Mouse (Mus musculus) kidney, adult 2 months (tissue): ENCODE data around the gene Znrf2. TPM values are rescaled to one million over a fixed set of nuclear protein-coding genes. Genes with fewer than 3 reads are reported as not detected.
"Not testable (repeated sequence)": the region's sequence is repeated elsewhere in the genome, so short reads cannot be mapped to it uniquely, and the experiment has no call there.

Experiments
- DNase-seq: peaks from one replicate; pipeline ENCODE4 v3.0.0; 2021
- H3K27ac ChIP-seq: fragments of 200-500 bp; 2 replicates; pipeline ENCODE4 v1.5.1; 2012; ENCODE audit warnings: low read depth, low read length, control low read depth, inconsistent platforms; ENCODE audit not compliant: insufficient read depth
- H3K27me3 ChIP-seq: fragments of 200-500 bp; replicated peaks from 2 replicates; pipeline ENCODE4 v1.6.1; 2012; ENCODE audit warnings: mild to moderate bottlenecking, moderate library complexity, low read length, inconsistent platforms; ENCODE audit not compliant: control insufficient read depth, insufficient read depth
- H3K36me3 ChIP-seq: fragments of 200-500 bp; 2 replicates; pipeline ENCODE4 v1.6.1; 2012; ENCODE audit warnings: mild to moderate bottlenecking, moderate library complexity, low read length, inconsistent platforms; ENCODE audit not compliant: control insufficient read depth, insufficient read depth
- H3K4me1 ChIP-seq: fragments of 200-500 bp; 2 replicates; pipeline ENCODE4 v1.6.1; 2011; ENCODE audit warnings: low read length; ENCODE audit not compliant: control insufficient read depth, insufficient read depth
- H3K4me3 ChIP-seq: fragments of 200-500 bp; 2 replicates; pipeline ENCODE4 v1.5.1; 2011; ENCODE audit warnings: mild to moderate bottlenecking, low read depth, low read length, control low read depth; ENCODE audit not compliant: insufficient read depth
- CTCF ChIP-seq: fragments of 200-500 bp; conservative IDR thresholded peaks from 2 replicates; pipeline ENCODE4 v1.5.1; 2011; ENCODE audit warnings: low read depth, mild to moderate bottlenecking, control low read depth, low read length, moderate library complexity, mixed read lengths; ENCODE audit not compliant: insufficient read depth, insufficient read length
- POLR2A ChIP-seq: fragments of 200-500 bp; IDR thresholded peaks from one replicate; pipeline ENCODE4 v1.6.1; 2011; ENCODE audit warnings: low read depth, low read length, control low read depth
- WGBS: fragments of 180-500 bp; shearing (Covaris S2); methylation state at CpG from one replicate; pipeline ENCODE4 v1.1.7; 2018; 5-methylcytosine and 5-hydroxymethylcytosine counted together
- polyA plus RNA-seq: library from polyadenylated mRNA; depleted of rRNA; stranded (reverse); fragments of >200 nt; gene quantifications from 2 replicates; pipeline ENCODE4 v1.2.3, GENCODE M21; 2012

Znrf2 gene
- polyA plus RNA-seq, 1 experiment = 18.1 TPM

DNA sequence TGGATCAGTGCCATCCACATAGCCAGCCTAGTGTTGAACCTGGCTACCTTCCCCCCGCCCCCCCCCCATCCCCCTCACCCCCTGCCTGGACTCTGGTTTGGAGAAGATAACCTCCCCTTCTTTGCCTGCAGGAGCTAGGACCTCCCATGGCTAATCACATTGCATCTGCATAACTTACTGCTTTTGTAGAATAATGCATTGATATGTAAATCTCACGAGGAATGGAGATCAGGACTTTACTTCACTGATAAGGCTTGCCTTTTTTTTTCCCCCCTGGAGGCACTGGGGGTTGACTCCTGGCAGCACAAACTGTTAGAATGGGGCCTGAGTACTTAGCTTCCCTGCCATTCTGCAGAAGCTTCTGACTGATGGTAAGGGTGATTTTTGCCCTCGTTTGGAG is 36.0 kb downstream of the Znrf2 start:
- 41% methylated on average over 3 of the region's 3 CpGs for WGBS
- peaks cover 31% of the 10 kb centered on the region for H3K4me1 ChIP-seq
- no peak overlapping the region for H3K4me3 ChIP-seq
- H3K36me3 ChIP-seq = no peaks in the 10 kb centered on the region
- no peak for DNase-seq
- no peak overlapping the region for H3K27ac ChIP-seq
- TF ChIP-seq POLR2A (no peak), CTCF (no peak)
- no peaks in the 10 kb centered on the region for H3K27me3 ChIP-seq

DNA sequence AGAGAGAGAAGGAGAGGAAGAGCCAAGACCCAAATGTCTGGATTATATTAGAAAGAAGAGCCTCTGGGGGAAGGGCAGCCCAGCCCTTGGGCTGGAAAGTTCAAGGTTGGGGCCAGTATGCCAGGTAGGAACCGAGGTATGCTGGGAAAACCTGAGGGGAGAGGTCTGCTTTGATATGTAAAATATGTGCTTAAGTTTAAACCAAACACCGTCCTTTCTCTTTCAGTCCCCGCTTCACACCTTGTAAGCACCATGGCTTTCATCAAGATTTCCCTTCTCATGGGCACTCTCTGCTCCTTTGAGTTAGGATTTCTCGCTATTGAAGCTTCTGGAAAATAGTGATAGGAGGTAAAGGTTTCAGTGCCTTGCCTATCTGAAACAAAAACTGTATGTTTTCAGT is 38.1 kb downstream of the Znrf2 start:
- DNase-seq = no peak
- Histone ChIP-seq H3K36me3 (no peaks in the 10 kb centered on the region), H3K27me3 (no peaks in the 10 kb centered on the region), H3K27ac (0 out of 2 replicates have a peak overlapping the region, but pooled peaks have one; percentile 8), H3K4me3 (no peak overlapping the region), H3K4me1 (peaks cover 24% of the 10 kb centered on the region)
- 58% methylated on average over 4 of the region's 4 CpGs for WGBS
- no peak for TF ChIP-seq CTCF

DNA sequence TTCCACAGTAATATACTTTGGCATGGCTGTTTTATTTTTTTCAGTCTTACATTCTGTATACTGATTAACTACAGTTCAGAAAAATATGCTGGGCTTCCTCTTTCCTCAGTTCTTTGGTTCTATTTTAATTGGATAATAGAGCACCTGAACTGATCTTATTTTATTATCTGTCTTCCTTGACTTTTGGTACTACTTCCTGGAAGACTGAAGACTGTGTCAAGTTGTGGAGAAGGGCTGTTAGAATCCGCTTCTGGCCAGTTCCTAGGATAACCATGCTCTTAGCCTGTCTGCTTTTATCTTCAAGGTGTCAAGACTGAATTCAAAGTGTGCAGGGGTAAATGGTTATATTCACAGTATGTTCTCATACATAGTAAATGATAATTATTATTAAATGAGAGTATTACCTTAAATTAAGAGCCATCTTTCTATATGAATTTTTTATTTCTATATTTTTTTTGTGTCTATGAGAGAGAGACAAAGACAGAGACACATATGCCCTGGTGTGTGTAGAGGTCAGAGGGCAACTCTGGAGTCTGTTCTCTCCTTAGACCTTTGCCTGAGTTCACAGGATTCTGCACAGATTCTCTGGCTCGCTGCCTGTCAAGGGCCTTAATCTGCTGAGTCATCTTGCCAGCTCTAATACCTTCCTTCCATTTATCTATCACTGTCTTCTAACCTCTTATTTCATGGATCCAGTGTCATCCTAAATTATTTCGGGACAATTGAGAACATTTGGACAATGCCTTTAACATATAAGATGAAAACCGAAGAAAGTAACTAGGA is 39.3 kb downstream of the Znrf2 start:
- no peaks in the 10 kb centered on the region for H3K36me3 ChIP-seq
- 45% methylated on average over 4 of the region's 4 CpGs for WGBS
- peaks cover 29% of the 10 kb centered on the region for H3K4me1 ChIP-seq
- H3K4me3 ChIP-seq = no peak overlapping the region
- TF ChIP-seq CTCF = no peak
- peak overlapping the region; percentile 73 for H3K27ac ChIP-seq
- peak; percentile 91 for DNase-seq
- no peaks in the 10 kb centered on the region for H3K27me3 ChIP-seq

DNA sequence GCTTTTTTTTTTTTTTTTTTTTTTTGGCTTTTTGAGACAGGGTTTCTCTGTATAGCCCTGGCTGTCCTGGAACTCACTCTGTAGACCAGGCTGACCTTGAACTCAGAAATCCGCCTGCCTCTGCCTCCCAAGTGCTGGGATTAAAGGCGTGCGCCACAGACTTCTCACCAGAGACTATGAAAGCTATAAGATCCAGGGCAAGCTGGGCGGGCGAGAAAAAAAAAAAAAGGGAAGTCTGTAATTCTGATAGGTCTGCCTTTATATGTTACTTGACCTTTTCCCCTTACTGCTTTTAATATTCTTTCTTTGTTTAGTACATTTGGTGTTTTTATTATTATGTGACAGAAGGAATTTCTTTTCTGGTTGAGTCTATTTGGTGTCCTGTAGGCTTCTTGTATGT is 42.4 kb downstream of the Znrf2 start:
- not testable (repeated sequence) for H3K27ac ChIP-seq, DNase-seq, H3K4me3 ChIP-seq, H3K27me3 ChIP-seq, H3K36me3 ChIP-seq
- peaks cover 19% of the 10 kb centered on the region; the same call in 1 of the 2 replicates for H3K4me1 ChIP-seq
- WGBS = 92% methylated on average over 5 of the region's 5 CpGs

DNA sequence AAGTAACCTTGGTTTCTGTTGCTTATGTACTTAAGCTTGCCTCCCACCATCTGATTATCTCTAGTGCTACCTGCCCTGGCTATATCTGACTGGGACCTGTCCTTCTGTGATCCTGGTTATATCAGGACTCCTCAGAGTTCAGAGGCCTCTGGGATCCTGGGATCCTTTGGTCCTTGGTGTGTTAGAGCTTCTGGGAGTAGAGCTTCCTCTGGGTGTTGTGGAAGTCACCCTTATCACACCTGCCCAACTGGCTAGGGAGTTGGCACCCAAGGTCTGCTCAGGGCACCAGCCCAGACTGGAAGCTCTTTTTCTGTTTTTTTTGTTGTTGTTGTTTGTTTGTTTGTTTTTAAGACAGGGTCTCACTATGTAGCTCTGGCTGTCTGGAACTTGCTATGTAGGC is 43.5 kb downstream of the Znrf2 start:
- Histone ChIP-seq H3K36me3 (no peaks in the 10 kb centered on the region), H3K27me3 (no peaks in the 10 kb centered on the region), H3K4me1 (peaks cover 14% of the 10 kb centered on the region; the same call in 1 of the 2 replicates), H3K4me3 (no peak overlapping the region), H3K27ac (no peak overlapping the region)
- DNase-seq = no peak
- TF ChIP-seq POLR2A = no peak
- no peak for TF ChIP-seq CTCF

DNA sequence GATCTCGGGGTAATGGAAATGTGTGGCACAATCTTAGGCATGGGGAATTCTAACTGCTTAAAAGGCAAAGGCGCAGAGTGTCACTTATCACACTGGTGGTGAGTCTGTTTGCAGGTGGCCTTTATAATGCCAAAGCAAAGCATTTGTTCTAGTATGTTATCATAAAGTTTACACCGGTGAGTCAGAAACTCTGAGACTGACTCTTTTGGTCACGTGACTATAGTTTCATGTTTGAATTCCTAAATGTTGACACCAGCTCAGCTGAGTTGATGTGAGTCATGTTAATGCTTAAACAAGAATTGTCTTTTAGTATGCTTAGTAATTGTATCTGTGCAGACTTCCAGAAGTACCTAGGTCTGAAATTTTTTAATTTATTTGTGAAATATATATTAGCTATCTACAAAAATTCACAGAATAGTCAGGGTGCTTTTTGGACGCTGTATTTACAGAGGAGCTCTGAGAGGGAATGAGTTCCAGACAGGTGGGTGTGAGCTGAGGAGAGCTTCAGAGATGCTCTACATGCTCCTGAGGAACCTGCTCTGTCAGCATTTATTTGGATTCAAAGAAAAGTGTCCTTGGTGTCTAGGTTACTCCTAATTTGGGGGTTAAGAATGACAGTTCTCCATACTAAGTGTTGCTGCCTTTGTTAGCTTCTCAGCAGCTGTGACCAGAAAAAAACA is 50.2 kb downstream of the Znrf2 start:
- no peaks in the 10 kb centered on the region for H3K27me3 ChIP-seq
- no peak overlapping the region for H3K4me3 ChIP-seq
- WGBS = 57% methylated on average over 5 of the region's 5 CpGs
- H3K27ac ChIP-seq = peak overlapping the region; percentile 30; the same call in 1 of the 2 replicates
- DNase-seq = no peak
- peaks cover 2% of the 10 kb centered on the region; the same call in 1 of the 2 replicates for H3K4me1 ChIP-seq
- H3K36me3 ChIP-seq = no peaks in the 10 kb centered on the region
- TF ChIP-seq POLR2A (no peak), CTCF (no peak)

DNA sequence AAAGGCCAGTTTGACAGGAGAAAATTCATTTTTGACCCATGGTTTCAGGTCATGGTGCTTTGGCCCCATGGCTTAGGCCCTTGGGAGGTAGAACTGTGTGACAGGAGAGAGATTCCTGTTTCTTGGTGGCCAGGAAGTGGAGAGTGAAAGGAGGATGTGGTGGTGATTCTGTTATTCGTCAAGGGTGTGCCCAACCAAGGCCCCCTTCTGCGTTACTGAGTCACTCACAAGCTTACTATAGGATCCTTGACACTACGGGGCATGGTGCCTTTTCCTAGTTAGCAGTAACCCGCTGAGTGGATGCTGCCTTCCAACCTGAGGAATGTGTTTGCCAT is 50.7 kb downstream of the Znrf2 start:
- Histone ChIP-seq H3K36me3 (no peaks in the 10 kb centered on the region), H3K4me3 (no peak overlapping the region), H3K4me1 (peaks cover 2% of the 10 kb centered on the region; the same call in 1 of the 2 replicates), H3K27me3 (no peaks in the 10 kb centered on the region), H3K27ac (no peak overlapping the region)
- WGBS = 70% methylated on average over 4 of the region's 4 CpGs
- DNase-seq = no peak
- TF ChIP-seq POLR2A (no peak), CTCF (no peak)

DNA sequence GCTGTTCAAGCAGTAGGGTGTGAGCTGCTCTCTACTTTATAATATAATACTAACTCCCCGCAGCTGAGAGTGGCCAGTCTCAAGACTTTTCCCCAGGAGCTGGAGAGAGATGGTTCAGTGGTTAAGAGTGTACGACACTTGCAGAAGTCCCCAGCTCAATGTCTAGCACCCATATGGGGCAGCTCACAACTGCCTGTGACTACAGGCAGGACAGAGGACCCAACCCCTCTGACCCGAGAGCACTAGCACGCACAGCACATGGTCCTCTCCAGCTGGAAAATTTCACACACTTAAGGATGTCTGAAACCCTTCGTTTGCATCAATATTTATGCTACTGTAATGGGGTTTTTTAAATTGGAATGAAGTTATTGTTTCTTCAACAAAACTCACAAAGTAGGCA is 56.3 kb downstream of the Znrf2 start:
- DNase-seq = no peak
- TF ChIP-seq POLR2A (no peak), CTCF (no peak)
- no peak overlapping the region for H3K4me3 ChIP-seq
- no peaks in the 10 kb centered on the region for H3K36me3 ChIP-seq
- no peaks in the 10 kb centered on the region; the same call in 1 of the 2 replicates for H3K4me1 ChIP-seq
- H3K27me3 ChIP-seq = no peaks in the 10 kb centered on the region
- no peak overlapping the region for H3K27ac ChIP-seq
- WGBS = 79% methylated on average over 5 of the region's 5 CpGs
